Mouse (Mus musculus) ovary, adult 18-20 months (tissue): ENCODE data around the gene Srgn.
A peak's percentile ranks its signal among the peaks of the same experiment; 100 is the strongest.

Experiments
- DNase-seq: peaks from one replicate; pipeline ENCODE4 v3.0.0; 2022; ENCODE audit warnings: low spot score, mixed read lengths

The Srgn gene

DNA sequence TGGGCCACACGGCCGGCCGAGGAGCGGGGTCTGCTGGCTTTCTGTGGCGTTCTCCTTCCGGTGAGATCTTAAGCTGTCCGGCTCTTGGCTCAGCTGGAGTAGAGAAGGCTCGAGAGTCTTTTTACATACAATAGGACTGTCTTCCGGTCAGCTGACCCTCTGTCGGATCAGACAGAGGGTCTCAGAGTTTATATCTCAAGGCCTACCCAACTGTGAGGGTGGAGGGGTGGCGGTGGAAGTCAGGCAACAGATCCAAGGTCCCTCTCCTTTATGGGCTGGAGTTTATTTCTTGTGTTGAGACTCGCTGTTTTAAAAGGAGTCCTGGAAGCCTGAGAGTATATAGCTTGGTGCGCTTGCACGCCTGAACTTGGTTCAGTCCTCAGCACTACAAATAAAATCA, at the start of gene Srgn:
Srgn (minus strand) TSS at position 101 of the 400 bp plus-strand sequence.
- DNase-seq = no peak

DNA sequence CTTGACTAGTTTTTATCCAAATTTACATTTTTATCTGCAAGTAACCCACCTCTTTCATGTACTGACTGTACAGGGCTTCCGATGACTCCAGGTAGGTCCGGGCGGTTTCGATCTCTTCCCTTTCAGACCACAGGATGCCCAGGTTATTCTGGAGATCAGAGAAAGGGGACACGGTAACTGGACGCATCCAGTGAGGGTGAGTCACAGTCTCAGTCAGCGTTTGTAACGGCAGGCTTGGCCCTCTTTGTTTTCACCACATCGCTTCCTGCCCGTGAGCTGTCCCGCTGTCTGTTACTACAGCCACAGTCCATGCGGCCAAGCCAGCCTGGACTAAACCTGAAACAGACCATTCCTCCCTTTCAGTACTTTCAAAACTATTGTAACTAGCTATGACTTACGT, 47.8 kb upstream of the Srgn start:
- DNase-seq = no peak

DNA sequence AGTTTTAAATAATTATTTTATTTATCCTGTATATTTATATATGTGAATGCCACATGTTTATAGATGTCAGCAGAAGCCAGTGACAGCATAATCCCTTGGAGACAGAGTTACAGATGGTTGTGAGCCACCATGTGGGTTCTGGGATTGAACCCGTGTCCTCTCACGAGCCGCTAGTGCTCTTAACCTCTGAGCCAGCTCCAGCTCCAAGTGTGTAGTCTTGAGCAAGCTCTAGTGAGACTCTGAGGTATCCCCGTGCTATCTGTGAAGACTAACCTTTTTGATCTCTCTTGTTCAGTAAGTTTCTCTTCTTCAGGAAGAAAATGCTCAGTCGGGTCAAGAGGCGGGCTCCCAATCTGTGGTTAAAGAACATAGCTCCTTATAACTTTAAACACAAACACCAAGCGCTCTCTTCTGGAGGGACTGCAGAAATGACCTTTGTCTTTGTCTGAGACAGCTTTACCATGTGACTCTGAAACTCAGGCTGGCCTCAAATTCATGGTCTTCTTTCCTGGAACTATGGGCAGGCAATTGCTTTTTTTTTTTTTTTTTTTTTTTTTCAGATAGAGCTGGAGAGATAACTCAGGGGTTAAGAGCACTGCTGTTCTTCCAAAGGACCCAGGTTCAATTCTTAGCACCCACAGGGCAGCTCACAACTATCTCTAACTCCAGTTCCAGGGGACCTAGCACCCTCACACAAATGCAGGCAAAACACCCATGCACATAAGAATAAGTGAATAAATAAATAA, 43.0 kb upstream of the Srgn start:
- no peak for DNase-seq

- no peak for DNase-seq
Observed at GRCm38 (mm10) chr10:62568861-62569260, 41.6 kb upstream of the Srgn start.

DNA sequence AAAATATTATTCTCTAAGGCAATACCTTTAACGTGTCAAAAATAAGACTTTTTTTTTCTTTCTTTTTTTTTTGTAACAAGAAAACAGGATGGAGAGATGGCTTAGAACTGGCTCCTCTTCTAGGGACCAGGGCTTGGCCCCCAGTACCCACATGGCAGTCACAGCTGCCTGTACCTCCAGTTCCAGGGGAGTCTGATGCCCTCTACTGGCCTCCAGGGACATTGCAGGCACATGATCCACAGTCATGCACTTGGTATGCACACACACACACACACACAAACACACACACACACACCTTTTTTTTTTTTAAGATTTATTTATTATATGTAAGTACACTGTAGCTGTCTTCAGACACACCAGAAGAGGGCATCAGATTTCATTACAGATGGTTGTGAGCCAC, 30.5 kb upstream of the Srgn start:
- DNase-seq = no peak

GRCm38 (mm10) chr10:62556558-62556901, 29.3 kb upstream of the Srgn start:
- DNase-seq = no peak

- DNase-seq = no peak
Observed at GRCm38 (mm10) chr10:62555705-62556557, 28.7 kb upstream of the Srgn start.

GRCm38 (mm10) chr10:62553611-62554091, 26.4 kb upstream of the Srgn start:
- DNase-seq = no peak

- no peak for DNase-seq
Observed at GRCm38 (mm10) chr10:62550787-62551300, 23.6 kb upstream of the Srgn start.

DNA sequence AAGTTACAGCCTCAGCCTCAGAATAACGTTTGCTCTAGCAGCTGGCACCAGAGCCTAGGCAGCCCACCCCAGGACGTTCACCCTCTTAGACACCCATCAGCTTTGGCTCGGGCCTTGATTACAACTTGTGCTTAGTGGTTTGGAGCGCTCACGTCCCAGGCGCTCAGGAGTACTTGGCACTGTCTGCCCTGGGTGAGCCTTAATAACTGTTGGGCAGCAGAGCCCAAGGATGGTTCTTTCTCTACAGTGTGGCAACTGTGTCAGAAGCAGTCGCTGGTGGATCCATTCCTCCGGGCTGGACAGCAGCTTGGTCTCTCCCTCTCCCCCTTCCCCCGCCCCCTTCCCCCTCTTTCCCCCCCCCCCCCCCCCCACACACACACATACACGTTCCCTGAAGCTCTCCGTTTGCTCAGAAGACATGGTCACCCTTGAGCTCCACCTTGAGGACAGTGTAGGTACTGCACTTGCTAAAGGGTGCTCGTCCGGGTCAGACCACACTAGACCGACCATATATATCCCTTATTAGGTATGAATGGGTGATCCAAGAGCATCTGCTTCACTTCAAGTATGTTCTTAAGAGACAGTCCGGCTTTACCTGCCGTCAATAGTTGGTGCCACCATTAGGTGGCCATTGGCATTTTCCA, 22.4 kb upstream of the Srgn start:
- peak; percentile 26 for DNase-seq

GRCm38 (mm10) chr10:62546441-62546840, 19.2 kb upstream of the Srgn start:
- DNase-seq = no peak

DNA sequence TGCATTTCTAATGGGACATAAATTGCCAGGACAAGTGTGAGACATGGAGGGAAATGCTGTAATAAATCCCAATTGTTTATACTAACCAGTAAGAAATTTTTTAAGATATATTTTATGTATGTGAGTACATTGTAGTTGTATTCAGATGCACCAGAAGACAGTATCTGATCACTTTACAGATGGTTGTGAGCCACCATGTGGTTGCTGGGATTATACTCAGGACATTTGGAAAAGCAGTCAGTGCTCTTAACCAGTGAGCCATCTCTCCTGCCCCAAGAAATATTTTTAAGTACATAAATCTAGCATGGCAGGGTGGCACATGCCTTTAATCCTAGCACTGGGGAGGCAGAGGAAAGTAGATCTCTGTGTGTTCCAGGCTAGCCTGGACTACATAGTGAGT, 18.5 kb upstream of the Srgn start:
- no peak for DNase-seq

- DNase-seq = no peak
Observed at GRCm38 (mm10) chr10:62544316-62544715, 17.1 kb upstream of the Srgn start.

- no peak for DNase-seq
Observed at GRCm38 (mm10) chr10:62543399-62543808, 16.2 kb upstream of the Srgn start.

DNA sequence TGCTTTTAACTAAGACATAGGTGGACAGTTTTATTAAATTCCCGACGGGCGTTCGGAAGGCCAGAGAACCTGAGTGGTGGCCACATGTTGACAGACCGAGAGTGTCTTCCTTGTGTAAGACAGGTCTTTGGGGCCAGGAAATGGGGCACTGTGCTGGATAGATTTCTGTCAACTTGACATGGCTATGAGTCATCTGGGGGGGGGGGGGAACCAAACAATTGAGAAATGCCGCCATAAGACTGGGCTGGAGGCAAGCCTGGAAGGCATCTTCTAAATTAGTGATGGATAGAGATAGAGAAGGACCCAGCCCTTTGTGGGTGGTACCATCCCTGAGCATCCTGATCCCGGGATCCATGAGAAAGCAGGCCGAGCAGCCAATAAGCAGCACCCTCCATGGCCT, 15.7 kb upstream of the Srgn start:
- DNase-seq = no peak

DNA sequence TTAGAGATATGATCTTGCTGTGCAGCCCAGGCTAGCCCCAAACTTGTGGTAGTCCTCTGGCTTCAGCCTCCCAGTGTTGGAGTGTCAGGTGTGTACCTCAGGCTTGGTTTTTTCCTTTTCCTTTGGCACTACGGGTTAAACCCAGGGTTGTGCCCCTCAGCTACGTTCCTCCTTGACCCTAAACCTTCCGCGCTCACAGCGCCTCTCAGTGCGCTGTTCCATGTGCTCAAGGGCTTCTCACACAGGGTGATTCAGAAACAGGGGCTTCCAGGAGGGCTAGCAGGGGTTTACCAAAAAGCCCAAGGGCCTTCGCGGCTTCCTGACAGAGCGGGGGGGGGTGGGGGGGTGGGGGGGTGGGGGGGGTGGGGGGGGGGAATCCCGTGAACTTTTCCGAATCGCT, 15.3 kb upstream of the Srgn start:
- no peak for DNase-seq

- DNase-seq = no peak
Observed at GRCm38 (mm10) chr10:62541499-62541898, 14.2 kb upstream of the Srgn start.

GRCm38 (mm10) chr10:62540800-62541199, 13.5 kb upstream of the Srgn start:
- DNase-seq = no peak

- no peak for DNase-seq
Observed at GRCm38 (mm10) chr10:62534509-62534908, 7.3 kb upstream of the Srgn start.

- DNase-seq = peak; percentile 32
Observed at GRCm38 (mm10) chr10:62532832-62533231, 5.6 kb upstream of the Srgn start.

DNA sequence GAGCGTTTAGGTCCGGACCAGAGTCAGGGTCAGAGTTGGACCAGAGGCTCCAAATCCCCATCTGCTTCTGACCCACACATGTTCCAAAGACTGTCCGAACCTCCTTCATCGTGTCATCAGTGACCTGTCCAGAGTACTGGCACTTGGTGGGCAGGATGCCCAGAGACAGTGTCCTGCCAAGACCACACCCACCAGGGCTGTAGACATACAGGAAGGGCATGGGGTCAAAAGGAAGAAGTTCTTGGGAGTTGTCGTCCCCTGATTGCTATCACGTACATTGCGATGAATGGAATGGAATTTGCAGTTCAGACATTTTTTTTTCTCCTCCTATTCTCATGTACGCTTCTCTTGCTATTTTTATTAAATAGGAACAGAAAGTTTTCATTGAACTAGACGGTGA, 2.9 kb upstream of the Srgn start:
- no peak for DNase-seq

- no peak for DNase-seq
Observed at GRCm38 (mm10) chr10:62522346-62522950, 4.8 kb downstream of the Srgn start.
